Mouse (Mus musculus): ENCODE data around the gene Ndufs2.

GRCm38 (mm10) chr1:171252415-171252814 lies 1.2 kb upstream of the Ndufs2 start:
- no peak for TF ChIP-seq EP300 (optimal IDR thresholded peaks at IDR 0.05)
- no peak for TF ChIP-seq CTCF (IDR thresholded peaks at IDR 0.05; ENCODE audit: low read depth)

Measured in stomach, postnatal 0 days (tissue).